Mouse (Mus musculus): ENCODE measurements around the gene Gm525.

DNA sequence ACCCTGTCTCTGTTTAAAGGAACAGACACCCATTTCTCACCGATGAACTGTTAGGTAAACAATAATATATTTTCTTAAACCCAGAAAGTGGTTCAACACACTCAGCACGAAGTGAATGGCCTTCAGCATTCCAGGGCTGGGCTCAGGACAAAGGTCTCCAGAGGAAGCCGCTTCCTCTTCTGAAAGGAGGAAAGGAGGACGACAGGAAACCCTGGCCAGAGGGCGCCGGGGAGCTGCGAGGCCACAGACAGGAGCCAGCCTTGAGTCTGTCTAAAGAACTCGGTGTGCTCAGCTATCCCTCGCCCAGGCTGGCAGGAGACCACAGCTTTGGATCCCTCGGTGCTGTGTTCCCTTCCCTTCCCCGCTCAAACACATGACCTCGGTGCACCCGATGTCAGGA lies 50.8 kb downstream of the Gm525 start:
- no peak for TF ChIP-seq MAFK (IDR thresholded peaks at IDR 0.05; ENCODE audit: borderline replicate concordance, low read depth, low read length)
- TF ChIP-seq POLR2AphosphoS2 (IDR thresholded peaks at IDR 0.05; ENCODE audit: low read length) = no peak
- TF ChIP-seq ZKSCAN1 (IDR thresholded peaks at IDR 0.05; ENCODE audit: low read depth, low read length) = no peak
- TF ChIP-seq CTCF (IDR thresholded peaks at IDR 0.05 in 2 of 3, conservative IDR thresholded peaks at IDR 0.05 in 1 of 3; ENCODE audit: control insufficient read depth in 1 of 3, insufficient read depth in 1 of 3, low read depth in 2 of 3, low read length in 3 of 3, poor library complexity in 1 of 3, severe bottlenecking in 1 of 3) = no peak
- TF ChIP-seq TCF12 (IDR thresholded peaks at IDR 0.05; ENCODE audit: low read depth, low read length) = no peak
- no peak for TF ChIP-seq POLR2AphosphoS5 (IDR thresholded peaks at IDR 0.05; ENCODE audit: borderline replicate concordance, low read depth, low read length)
- no peak for TF ChIP-seq POLR2A (IDR thresholded peaks at IDR 0.05; ENCODE audit: control insufficient read depth in 1 of 2, insufficient read depth in 1 of 2, low read depth in 1 of 2, low read length in 2 of 2, poor library complexity in 1 of 2)
- no peak for TF ChIP-seq USF1 (IDR thresholded peaks at IDR 0.05; ENCODE audit: low read depth, low read length)
- TF ChIP-seq GABPA (IDR thresholded peaks at IDR 0.05; ENCODE audit: low read depth, low read length) = no peak
- no peak for TF ChIP-seq ETS1 (IDR thresholded peaks at IDR 0.05; ENCODE audit: low read depth, low read length)
- TF ChIP-seq SMC3 (IDR thresholded peaks at IDR 0.05; ENCODE audit: low read depth, low read length) = no peak
- TF ChIP-seq GATA1 (IDR thresholded peaks at IDR 0.05; ENCODE audit: low read depth, low read length) = no peak
- no peak for TF ChIP-seq RAD21 (IDR thresholded peaks at IDR 0.05; ENCODE audit: low read depth, low read length)
- no peak for TF ChIP-seq EP300 (IDR thresholded peaks at IDR 0.05; ENCODE audit: low read depth in 1 of 2, low read length in 2 of 2)

Data from MEL (cell line).